Mouse (Mus musculus) mesoderm, embryonic 11.5 days (tissue): ENCODE data around the gene Glrx.

Experiments used
- DNase-seq: peaks from one replicate; pipeline ENCODE4 v3.0.0-alpha.2; 2012; ENCODE audit warnings: low read depth, low spot score

The Glrx gene

GRCm38 (mm10) chr13:75883792-75884191, 44.1 kb downstream of the Glrx start:
- DNase-seq: no peak

GRCm38 (mm10) chr13:75891868-75892267, 52.2 kb downstream of the Glrx start:
- DNase-seq: no peak

- no peak for DNase-seq
Observed at GRCm38 (mm10) chr13:75892291-75892690, 52.6 kb downstream of the Glrx start.

GRCm38 (mm10) chr13:75892876-75893275, 53.2 kb downstream of the Glrx start:
- DNase-seq: no peak
